Mouse (Mus musculus) limb, embryonic 13.5 days (tissue): Measurements from ENCODE around the gene Lrp4. TPM values are rescaled to one million over a fixed set of nuclear protein-coding genes. Genes with fewer than 3 reads are reported as not detected.
A peak's percentile ranks its signal among the peaks of the same experiment; 100 is the strongest.

Source experiments
- ATAC-seq: fragments of 200-750 bp; cut with Nextera tagmentation; 2 replicates; pipeline ENCODE4 v1.8.0; 2017; ENCODE audit warnings: low read depth, moderate number of reproducible peaks, moderate TSS enrichment; ENCODE audit not compliant: low FRiP score
- H3K27ac ChIP-seq: fragments of 300-500 bp; sonication (generic); 2 replicates; pipeline ENCODE4 v1.5.1; 2015; ENCODE audit warnings: inconsistent platforms, mild to moderate bottlenecking, moderate library complexity
- H3K27me3 ChIP-seq: fragments of 300-500 bp; sonication (generic); 2 replicates; pipeline ENCODE4 v1.6.1; 2015; ENCODE audit warnings: mild to moderate bottlenecking, inconsistent platforms
- H3K36me3 ChIP-seq: fragments of 300-500 bp; sonication (generic); 2 replicates; pipeline ENCODE4 v1.6.1; 2015; ENCODE audit warnings: inconsistent platforms, mild to moderate bottlenecking, moderate library complexity
- H3K4me1 ChIP-seq: fragments of 300-500 bp; sonication (generic); 2 replicates; pipeline ENCODE4 v1.6.1; 2015; ENCODE audit warnings: inconsistent platforms
- H3K4me2 ChIP-seq: fragments of 300-500 bp; sonication (generic); replicated peaks from 2 replicates; pipeline ENCODE4 v1.6.1; 2015; ENCODE audit warnings: inconsistent platforms, mild to moderate bottlenecking, moderate library complexity
- H3K4me3 ChIP-seq: fragments of 300-500 bp; sonication (generic); 2 replicates; pipeline ENCODE4 v1.5.1; 2015; ENCODE audit warnings: moderate library complexity, mild to moderate bottlenecking, inconsistent platforms
- H3K9ac ChIP-seq: fragments of 300-500 bp; sonication (generic); 2 replicates; pipeline ENCODE4 v1.6.1; 2015; ENCODE audit warnings: mild to moderate bottlenecking, inconsistent platforms
- H3K9me3 ChIP-seq: fragments of 300-500 bp; sonication (generic); 2 replicates; pipeline ENCODE4 v1.6.1; 2016; ENCODE audit warnings: inconsistent platforms
- WGBS: fragments of 180-500 bp; shearing (Covaris S2); methylation state at CpG from one replicate; pipeline ENCODE4 v1.1.7; 2015; 5-methylcytosine and 5-hydroxymethylcytosine counted together
- polyA plus RNA-seq: library from polyadenylated mRNA; unstranded; fragments of >200 nt; fragmentation: Nextera tagmentation; extraction: Ambion mirVana; gene quantifications from 2 replicates; pipeline ENCODE4 v1.2.1, GENCODE M21; 2015

The Lrp4 gene
- polyA plus RNA-seq, 1 experiment from 2014 or later, result 9.0 TPM

DNA sequence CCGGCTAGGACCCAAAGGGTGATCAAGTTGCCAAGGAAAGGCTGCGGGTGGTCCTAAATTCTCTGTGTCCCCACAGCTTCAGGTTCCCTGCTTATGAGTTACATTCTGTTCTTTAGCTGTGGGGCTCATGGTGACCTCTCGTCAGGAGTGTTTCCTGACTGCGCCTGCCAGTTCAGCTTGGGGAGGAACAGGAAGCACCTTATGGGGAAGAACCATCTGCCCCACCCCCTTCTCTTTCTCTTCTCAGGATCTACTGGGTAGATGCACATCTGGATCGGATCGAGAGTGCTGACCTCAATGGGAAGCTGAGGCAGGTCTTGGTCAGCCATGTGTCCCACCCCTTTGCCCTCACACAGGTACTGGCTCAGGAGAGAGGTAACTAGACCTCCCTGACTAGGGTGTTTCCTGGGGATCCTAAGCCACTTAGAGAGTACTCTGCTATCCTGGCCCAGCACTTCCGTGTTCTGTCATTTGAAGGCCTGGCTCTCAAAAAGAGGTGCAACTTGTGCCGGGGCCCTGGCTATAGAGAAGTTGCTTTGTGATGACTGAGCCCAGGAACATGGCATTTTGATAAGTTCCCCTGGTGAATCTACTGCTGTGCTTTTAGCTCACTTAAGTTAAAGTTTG lies 40.9 kb downstream of the Lrp4 start:
- ATAC-seq, result no peak
- no peak overlapping the region for H3K27ac ChIP-seq
- no peak overlapping the region for H3K4me3 ChIP-seq
- H3K9me3 ChIP-seq, result no peaks in the 10 kb centered on the region
- no peaks in the 10 kb centered on the region for H3K27me3 ChIP-seq
- H3K36me3 ChIP-seq, result peaks cover 91% of the 10 kb centered on the region
- no peak overlapping the region for H3K4me2 ChIP-seq
- no peaks in the 10 kb centered on the region for H3K4me1 ChIP-seq
- 88% methylated on average over 8 of the region's 8 CpGs for WGBS
- no peak overlapping the region for H3K9ac ChIP-seq

DNA sequence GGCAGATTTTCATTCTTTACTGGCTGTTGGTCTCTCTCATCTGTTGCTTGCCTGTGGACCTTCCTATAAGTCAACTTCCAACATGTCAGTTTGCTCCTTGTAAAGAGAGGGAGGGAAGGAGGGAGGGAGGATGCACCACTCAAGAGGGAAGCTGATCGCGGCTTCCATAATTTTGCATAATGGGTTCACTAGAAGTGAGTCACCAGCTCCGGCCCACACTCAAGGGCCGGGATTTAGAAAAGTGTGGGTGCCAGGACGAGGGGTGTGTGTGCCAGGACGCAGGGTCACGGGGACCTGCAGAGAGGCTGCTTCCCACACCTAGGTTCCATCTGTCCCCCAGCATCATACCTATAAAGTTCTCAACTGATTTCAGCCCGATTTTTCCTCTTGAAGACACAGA lies 50.8 kb downstream of the Lrp4 start:
- 89% methylated on average over 8 of the region's 8 CpGs for WGBS
- peaks cover 71% of the 10 kb centered on the region for H3K36me3 ChIP-seq

DNA sequence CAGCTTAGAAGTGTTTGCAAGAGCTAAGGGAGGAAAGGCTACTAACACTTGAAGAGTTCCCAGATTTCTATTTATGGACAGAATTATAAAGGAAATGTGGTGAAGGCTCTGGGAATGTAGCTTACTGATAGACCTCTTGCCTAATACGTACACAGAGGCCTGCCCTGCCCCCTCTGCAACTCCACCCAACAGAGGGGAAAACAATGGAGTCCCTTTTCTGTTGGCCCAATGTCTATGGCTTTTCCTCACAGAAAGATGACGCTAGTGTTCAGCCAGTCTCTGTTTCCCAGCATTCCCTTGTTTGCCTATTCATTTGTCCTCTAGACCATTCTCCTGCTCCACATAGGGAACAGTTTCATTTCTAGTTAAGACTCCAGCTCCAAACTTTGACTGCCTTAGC lies 59.9 kb downstream of the Lrp4 start:
- Histone ChIP-seq H3K27ac (no peak overlapping the region), H3K9me3 (no peaks in the 10 kb centered on the region), H3K9ac (no peak overlapping the region), H3K4me1 (no peaks in the 10 kb centered on the region; the same call in 1 of the 2 replicates), H3K4me3 (no peak overlapping the region), H3K27me3 (no peaks in the 10 kb centered on the region), H3K36me3 (peaks cover 17% of the 10 kb centered on the region), H3K4me2 (no peak overlapping the region)
- no peak for ATAC-seq
- 30% methylated on average over 2 of the region's 2 CpGs for WGBS

More for the DNA sequence above, 50.8 kb downstream of the Lrp4 start:
- Histone ChIP-seq H3K4me1 (no peaks in the 10 kb centered on the region), H3K9me3 (no peaks in the 10 kb centered on the region), H3K9ac (no peak overlapping the region), H3K4me3 (no peak overlapping the region), H3K27ac (no peak overlapping the region), H3K27me3 (no peaks in the 10 kb centered on the region), H3K4me2 (no peak overlapping the region)
- no peak for ATAC-seq

DNA sequence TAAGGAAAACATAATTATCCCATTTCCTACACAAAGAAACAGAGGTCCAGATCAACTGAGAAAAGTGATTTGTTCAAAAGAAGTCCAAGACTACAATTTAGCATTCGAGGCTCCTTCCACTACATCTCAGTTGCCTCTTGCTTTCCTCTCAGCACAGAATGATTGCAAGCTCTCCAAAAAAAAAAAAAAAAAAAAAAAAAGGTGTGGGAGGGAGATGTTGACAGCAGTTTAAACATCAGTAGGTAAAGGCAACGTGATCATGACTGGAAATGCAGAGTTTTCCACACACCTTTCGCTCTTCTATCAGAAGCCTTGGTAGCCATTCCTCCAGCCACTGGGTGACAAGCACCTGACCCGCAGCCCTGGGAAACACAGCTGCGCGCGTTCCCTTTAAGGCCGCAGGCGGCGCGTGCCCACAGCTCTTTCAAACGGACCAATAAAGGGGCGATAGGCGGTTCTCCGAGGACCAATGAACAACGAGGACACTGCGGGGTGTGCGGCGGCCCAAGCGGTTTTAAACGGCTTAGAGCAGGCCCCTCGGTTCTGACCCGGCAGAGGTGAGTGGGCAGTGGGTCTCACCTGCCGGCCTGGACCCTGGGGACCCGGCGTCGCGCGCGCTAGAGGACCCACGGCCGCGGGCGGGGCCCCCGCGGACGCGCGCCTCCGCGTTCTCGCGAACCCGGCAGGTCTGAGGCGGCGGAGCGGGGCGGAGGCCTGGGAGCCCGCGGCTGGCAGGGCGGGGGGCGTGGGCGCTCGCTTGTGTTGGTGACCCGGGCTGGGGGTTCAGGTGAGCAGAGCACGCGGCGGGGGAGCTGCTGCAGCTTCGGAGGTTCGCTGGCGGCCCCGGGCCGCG lies 69.2 kb downstream of the Lrp4 start, which contains the start of gene Ckap5:
Gene Ckap5, plus strand, starts transcription at position 469 of the 853 bp plus-strand sequence.
- 1% methylated on average over 52 of the region's 64 CpGs for WGBS
- peak; percentile 99 for ATAC-seq
- H3K4me1 ChIP-seq, result peaks cover 9% of the 10 kb centered on the region; the same call in 1 of the 2 replicates
- peak within 1 kb of the TSS; percentile 91 for H3K9ac ChIP-seq
- peak within 1 kb of the TSS; percentile 96 for H3K4me3 ChIP-seq
- peaks cover 15% of the 10 kb centered on the region for H3K36me3 ChIP-seq
- no peaks in the 10 kb centered on the region for H3K9me3 ChIP-seq
- H3K27me3 ChIP-seq, result no peaks in the 10 kb centered on the region
- peak within 1 kb of the TSS; percentile 76 for H3K4me2 ChIP-seq
- peak within 1 kb of the TSS; percentile 86 for H3K27ac ChIP-seq

DNA sequence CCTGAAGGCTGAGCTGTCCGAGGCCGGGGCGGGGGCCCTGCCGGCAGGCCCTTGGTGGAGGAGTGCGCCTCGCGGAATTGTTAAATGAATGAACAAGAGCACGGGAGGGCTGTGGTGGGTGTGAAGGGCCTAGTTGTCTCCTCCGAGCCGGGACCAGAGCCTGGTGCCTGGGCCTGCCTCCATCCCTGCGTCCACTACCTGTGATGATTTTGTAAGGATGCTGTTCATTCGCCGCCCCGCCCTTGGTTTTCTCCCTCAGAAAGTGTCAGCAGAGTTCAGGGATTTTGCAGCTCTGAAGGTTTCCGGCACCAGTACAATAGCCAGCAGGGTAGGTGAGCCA lies 69.8 kb downstream of the Lrp4 start:
- H3K9ac ChIP-seq, result peak overlapping the region; percentile 91
- peaks cover 15% of the 10 kb centered on the region for H3K36me3 ChIP-seq
- peak overlapping the region; percentile 86 for H3K27ac ChIP-seq
- 0% methylated on average over 15 of the region's 15 CpGs for WGBS
- no peaks in the 10 kb centered on the region for H3K9me3 ChIP-seq
- ATAC-seq, result peak; percentile 37; the same call in 1 of the 2 replicates
- H3K4me1 ChIP-seq, result peaks cover 9% of the 10 kb centered on the region; the same call in 1 of the 2 replicates
- peak overlapping the region; percentile 96 for H3K4me3 ChIP-seq
- H3K27me3 ChIP-seq, result no peaks in the 10 kb centered on the region
- peak overlapping the region; percentile 76 for H3K4me2 ChIP-seq

DNA sequence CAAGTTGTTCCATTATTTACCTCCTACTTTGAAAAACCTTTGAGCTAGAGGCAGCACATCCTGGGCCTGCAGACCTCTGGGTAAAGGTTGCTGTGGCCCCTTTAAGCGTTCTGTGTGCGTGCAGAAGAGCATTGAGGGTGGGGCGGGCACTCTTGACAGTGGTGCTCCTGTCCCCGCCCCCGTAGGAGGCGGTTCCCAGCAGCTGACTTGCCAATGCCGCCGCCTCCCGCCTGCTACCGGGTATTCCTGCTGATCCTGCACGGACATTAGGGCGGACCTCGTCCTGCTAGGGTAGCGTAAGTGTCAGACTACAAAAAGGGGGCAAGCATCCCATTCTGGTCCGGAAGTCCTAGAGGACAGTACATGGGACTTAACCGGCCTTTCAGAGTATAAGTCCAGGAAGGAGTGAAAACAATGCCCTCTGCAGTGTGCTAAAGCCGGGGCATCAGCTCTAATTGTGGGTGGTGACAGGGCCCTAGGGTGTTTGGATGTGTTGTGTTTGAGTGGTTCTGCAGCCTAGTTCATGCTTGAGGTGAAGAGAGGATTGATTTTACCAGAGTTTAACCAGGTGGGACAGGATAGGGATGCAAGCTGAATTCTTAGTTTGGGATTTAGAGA lies 80.4 kb downstream of the Lrp4 start:
- H3K9me3 ChIP-seq, result no peaks in the 10 kb centered on the region
- WGBS, result 6% methylated on average over 17 of the region's 17 CpGs
- no peak overlapping the region; the same call in 1 of the 2 replicates for H3K27ac ChIP-seq
- H3K9ac ChIP-seq, result 0 out of 2 replicates have a peak overlapping the region, but pooled peaks have one; percentile 43
- no peaks in the 10 kb centered on the region for H3K36me3 ChIP-seq
- ATAC-seq, result peak; percentile 91
- H3K4me2 ChIP-seq, result peak overlapping the region; percentile 65
- no peaks in the 10 kb centered on the region for H3K27me3 ChIP-seq
- H3K4me3 ChIP-seq, result peak overlapping the region; percentile 37
- H3K4me1 ChIP-seq, result peaks cover 9% of the 10 kb centered on the region; the same call in 1 of the 2 replicates

Other genes with a start within 250 kb of the Lrp4 start
- gene Ddb2, start 220.5 kb upstream of the Lrp4 start, polyA plus RNA-seq, result 23.6 and 26.7 TPM in 2 replicates
- gene Pacsin3, start 201.6 kb upstream of the Lrp4 start, polyA plus RNA-seq, result 44.8 and 47.4 TPM in 2 replicates
- gene Arfgap2, start 192.5 kb upstream of the Lrp4 start, polyA plus RNA-seq, result 89.0 and 91.6 TPM in 2 replicates
- gene 1110051M20Rik, start 12.8 kb upstream of the Lrp4 start, polyA plus RNA-seq, result 77.2 and 79.4 TPM in 2 replicates
- 106 TPM in 2 replicates for gene Ckap5, start 69.3 kb downstream of the Lrp4 start, polyA plus RNA-seq
- 1.1 and 1.8 TPM in 2 replicates for gene F2, start 178.9 kb downstream of the Lrp4 start, polyA plus RNA-seq
- 15.6 and 16.1 TPM in 2 replicates for gene Zfp408, start 192.3 kb downstream of the Lrp4 start, polyA plus RNA-seq
- 104 and 111 TPM in 2 replicates for gene Arhgap1, start 192.3 kb downstream of the Lrp4 start, polyA plus RNA-seq